Mouse (Mus musculus) small intestine, adult 2 months (tissue): Measurements from ENCODE around the gene Nr3c2. TPM values are rescaled to one million over a fixed set of nuclear protein-coding genes. Genes with fewer than 3 reads are reported as not detected.

ENCODE experiments used
- H3K27ac ChIP-seq: fragments of 200-500 bp; 2 replicates; pipeline ENCODE4 v1.5.1; 2012; ENCODE audit warnings: low read depth, low read length, control low read depth, inconsistent platforms; ENCODE audit not compliant: insufficient read depth
- H3K27me3 ChIP-seq: fragments of 200-500 bp; 2 replicates; pipeline ENCODE4 v1.6.1; 2012; ENCODE audit warnings: mild to moderate bottlenecking, moderate library complexity, low read length, inconsistent platforms; ENCODE audit not compliant: control insufficient read depth, insufficient read depth
- H3K36me3 ChIP-seq: fragments of 200-500 bp; 2 replicates; pipeline ENCODE4 v1.6.1; 2012; ENCODE audit warnings: mild to moderate bottlenecking, low read length, control low read depth, inconsistent platforms; ENCODE audit not compliant: control insufficient read depth, insufficient read depth
- H3K4me1 ChIP-seq: fragments of 200-500 bp; 2 replicates; pipeline ENCODE4 v1.6.1; 2012; ENCODE audit warnings: low read length, inconsistent platforms, mixed read lengths; ENCODE audit not compliant: control insufficient read depth, insufficient read depth, insufficient read length
- H3K4me3 ChIP-seq: fragments of 200-500 bp; 2 replicates; pipeline ENCODE4 v1.5.1; 2012; ENCODE audit warnings: low read depth, mild to moderate bottlenecking, control low read depth, inconsistent platforms, low read length, moderate library complexity
- CTCF ChIP-seq: fragments of 200-500 bp; IDR thresholded peaks from 2 replicates; pipeline ENCODE4 v1.5.1; 2012; ENCODE audit warnings: low read depth, mild to moderate bottlenecking, control low read depth, inconsistent platforms, low read length, moderate library complexity, mixed read lengths; ENCODE audit not compliant: insufficient replicate concordance, insufficient read length; ENCODE audit errors: extremely low read depth
- POLR2A ChIP-seq: fragments of 200-500 bp; IDR thresholded peaks from 2 replicates; pipeline ENCODE4 v1.6.1; 2012; ENCODE audit warnings: low read depth, mild to moderate bottlenecking, control low read depth, inconsistent platforms, low read length, moderate library complexity
- WGBS: fragments of 180-500 bp; shearing (Covaris S2); methylation state at CpG from one replicate; pipeline ENCODE4 v1.1.7; 2018; 5-methylcytosine and 5-hydroxymethylcytosine counted together
- polyA plus RNA-seq: library from polyadenylated mRNA; depleted of rRNA; stranded (reverse); fragments of >200 nt; gene quantifications from 2 replicates; pipeline ENCODE4 v1.2.3, GENCODE M21; 2012; rRNA removed

Gene Nr3c2
- 5.9 and 12.0 TPM in 2 replicates for polyA plus RNA-seq

- no peaks in the 10 kb centered on the region for H3K36me3 ChIP-seq
- H3K4me1 ChIP-seq = no peaks in the 10 kb centered on the region; the same call in 1 of the 2 replicates
- no peak for TF ChIP-seq CTCF
- no peak for TF ChIP-seq POLR2A
- H3K27ac ChIP-seq = peak within 1 kb of the TSS; percentile 86
- under 1% methylated on average over 47 of the region's 47 CpGs for WGBS
- peak within 1 kb of the TSS; percentile 84 for H3K4me3 ChIP-seq
- no peaks in the 10 kb centered on the region for H3K27me3 ChIP-seq
Observed at GRCm38 (mm10) chr8:76899411-76900154, at the start of gene Nr3c2. Gene Nr3c2, plus strand, starts transcription at chr8:76899442.

- no peaks in the 10 kb centered on the region for H3K4me1 ChIP-seq
- no peak for TF ChIP-seq POLR2A
- TF ChIP-seq CTCF = no peak
- no peaks in the 10 kb centered on the region for H3K27me3 ChIP-seq
Observed at GRCm38 (mm10) chr8:76858534-76858933, 40.7 kb upstream of the Nr3c2 start.

GRCm38 (mm10) chr8:76859709-76860108 lies 39.5 kb upstream of the Nr3c2 start:
- Histone ChIP-seq H3K27ac (no peak overlapping the region), H3K4me1 (no peaks in the 10 kb centered on the region), H3K4me3 (no peak overlapping the region), H3K27me3 (no peaks in the 10 kb centered on the region), H3K36me3 (no peaks in the 10 kb centered on the region)
- TF ChIP-seq CTCF (no peak), POLR2A (no peak)

More at GRCm38 (mm10) chr8:76858534-76858933, 40.7 kb upstream of the Nr3c2 start:
- no peaks in the 10 kb centered on the region for H3K36me3 ChIP-seq
- 53% methylated on average over 2 of the region's 2 CpGs for WGBS
- H3K4me3 ChIP-seq = no peak overlapping the region
- H3K27ac ChIP-seq = no peak overlapping the region

- TF ChIP-seq CTCF = no peak
- TF ChIP-seq POLR2A = no peak
- Histone ChIP-seq H3K4me3 (no peak overlapping the region), H3K27me3 (no peaks in the 10 kb centered on the region), H3K4me1 (no peaks in the 10 kb centered on the region), H3K36me3 (no peaks in the 10 kb centered on the region), H3K27ac (no peak overlapping the region)
- 92% methylated on average over 1 of the region's 1 CpGs for WGBS
Observed at GRCm38 (mm10) chr8:76863066-76863465, 36.2 kb upstream of the Nr3c2 start.

GRCm38 (mm10) chr8:76876809-76877208 lies 22.4 kb upstream of the Nr3c2 start:
- TF ChIP-seq CTCF (no peak), POLR2A (no peak)
- Histone ChIP-seq H3K27ac (no peak overlapping the region), H3K4me1 (no peaks in the 10 kb centered on the region), H3K36me3 (no peaks in the 10 kb centered on the region), H3K27me3 (no peaks in the 10 kb centered on the region), H3K4me3 (no peak overlapping the region)
- WGBS = 94% methylated on average over 2 of the region's 2 CpGs

GRCm38 (mm10) chr8:76897050-76897449 lies 2.2 kb upstream of the Nr3c2 start:
- Histone ChIP-seq H3K27ac (no peak overlapping the region), H3K36me3 (no peaks in the 10 kb centered on the region), H3K27me3 (no peaks in the 10 kb centered on the region), H3K4me3 (no peak overlapping the region), H3K4me1 (no peaks in the 10 kb centered on the region)
- WGBS = 16% methylated on average over 2 of the region's 2 CpGs
- TF ChIP-seq POLR2A = no peak
- no peak for TF ChIP-seq CTCF

- under 1% methylated on average over 59 of the region's 60 CpGs for WGBS
- no peaks in the 10 kb centered on the region for H3K27me3 ChIP-seq
- H3K27ac ChIP-seq = peak overlapping the region; percentile 86
- no peak for TF ChIP-seq CTCF
- no peak for TF ChIP-seq POLR2A
- H3K4me3 ChIP-seq = peak overlapping the region; percentile 84
- no peaks in the 10 kb centered on the region for H3K4me1 ChIP-seq
- no peaks in the 10 kb centered on the region for H3K36me3 ChIP-seq
Observed at GRCm38 (mm10) chr8:76898721-76899410, 376 bp upstream of the Nr3c2 start.
